Mouse (Mus musculus) myocyte (in vitro differentiated cells): ENCODE measurements around the gene Hpcal1. TPM values are rescaled to one million over a fixed set of nuclear protein-coding genes. Genes with fewer than 3 reads are reported as not detected.

Experiments
- H3K27me3 ChIP-seq: one replicate; pipeline ENCODE4 v1.6.1; 2011; ENCODE audit not compliant: control insufficient read depth, insufficient read depth, insufficient read length
- H3K36me3 ChIP-seq: one replicate; pipeline ENCODE4 v1.6.1; 2011; ENCODE audit not compliant: control insufficient read depth, insufficient read depth
- H3K4me2 ChIP-seq: one replicate; pipeline ENCODE4 v1.6.1; 2011; ENCODE audit warnings: low read depth, control low read depth
- H3K4me3 ChIP-seq: one replicate; pipeline ENCODE4 v1.5.1; 2011; ENCODE audit warnings: mild to moderate bottlenecking, control low read depth, moderate library complexity
- H3K79me2 ChIP-seq: one replicate; pipeline ENCODE4 v1.6.1; 2011; ENCODE audit not compliant: control insufficient read depth, insufficient read depth
- H3ac ChIP-seq: one replicate; pipeline ENCODE4 v1.6.1; 2011; ENCODE audit not compliant: control insufficient read depth, insufficient read length
- CEBPB ChIP-seq: IDR thresholded peaks from 2 replicates; pipeline ENCODE4 v1.6.1; 2011; ENCODE audit warnings: mild to moderate bottlenecking, moderate library complexity; ENCODE audit not compliant: poor library complexity, insufficient read depth, severe bottlenecking
- E2F4 ChIP-seq: IDR thresholded peaks from one replicate; pipeline ENCODE4 v1.6.1; 2011; ENCODE audit warnings: mild to moderate bottlenecking, control low read depth, moderate library complexity; ENCODE audit not compliant: insufficient read depth
- MAX ChIP-seq: IDR thresholded peaks from one replicate; pipeline ENCODE4 v1.6.1; 2011; ENCODE audit warnings: low read depth, mild to moderate bottlenecking, control low read depth
- MYOD1 ChIP-seq, 3 experiments: IDR thresholded peaks; one replicate each; pipeline ENCODE4 v1.6.1; 2011; ENCODE audit warnings: control low read depth in 2 of 3, low read depth in 2 of 3, mild to moderate bottlenecking in 2 of 3, moderate library complexity in 1 of 3; ENCODE audit not compliant: insufficient read length in 2 of 3, control insufficient read depth in 1 of 3
- MYOG ChIP-seq, 3 experiments: IDR thresholded peaks; one replicate each; pipeline ENCODE4 v1.6.1; 2011; ENCODE audit warnings: control low read depth in 2 of 3, low read depth in 2 of 3, mild to moderate bottlenecking in 2 of 3; ENCODE audit not compliant: insufficient read length in 2 of 3, control insufficient read depth in 1 of 3, insufficient read depth in 1 of 3
- POLR2A ChIP-seq: IDR thresholded peaks from one replicate; pipeline ENCODE4 v1.6.1; 2011; ENCODE audit warnings: low read depth, mild to moderate bottlenecking, control low read depth, moderate library complexity; ENCODE audit not compliant: insufficient read length
- POLR2AphosphoS2 ChIP-seq: IDR thresholded peaks from one replicate; pipeline ENCODE4 v1.6.1; 2011; ENCODE audit warnings: low read depth, control low read depth; ENCODE audit not compliant: insufficient read length
- REST ChIP-seq: IDR thresholded peaks from one replicate; pipeline ENCODE4 v1.6.1; 2011; ENCODE audit warnings: mild to moderate bottlenecking, control low read depth, moderate library complexity; ENCODE audit not compliant: insufficient read depth, insufficient read length
- SRF ChIP-seq: IDR thresholded peaks from one replicate; pipeline ENCODE4 v1.6.1; 2011; ENCODE audit warnings: low read depth; ENCODE audit not compliant: control insufficient read depth, insufficient read length
- TCF12 ChIP-seq: IDR thresholded peaks from one replicate; pipeline ENCODE4 v1.6.1; 2011; ENCODE audit warnings: mild to moderate bottlenecking, control low read depth; ENCODE audit not compliant: poor library complexity, insufficient read depth, severe bottlenecking
- TCF3 ChIP-seq: IDR thresholded peaks from one replicate; pipeline ENCODE4 v1.6.1; 2011; ENCODE audit warnings: low read depth, control low read depth; ENCODE audit not compliant: insufficient read length
- USF1 ChIP-seq: IDR thresholded peaks from one replicate; pipeline ENCODE4 v1.6.1; 2011; ENCODE audit warnings: low read depth, mild to moderate bottlenecking, control low read depth, moderate library complexity
- polyA plus RNA-seq: library from polyadenylated mRNA; unstranded; fragments of >200 nt; fragmentation: generic; extraction: Trizol; gene quantifications from one replicate; pipeline ENCODE4 v1.2.1, GENCODE M21; 2012; ENCODE audit warnings: missing spikeins

Gene Hpcal1
- polyA plus RNA-seq, 1 experiment, result 89.4 TPM

DNA sequence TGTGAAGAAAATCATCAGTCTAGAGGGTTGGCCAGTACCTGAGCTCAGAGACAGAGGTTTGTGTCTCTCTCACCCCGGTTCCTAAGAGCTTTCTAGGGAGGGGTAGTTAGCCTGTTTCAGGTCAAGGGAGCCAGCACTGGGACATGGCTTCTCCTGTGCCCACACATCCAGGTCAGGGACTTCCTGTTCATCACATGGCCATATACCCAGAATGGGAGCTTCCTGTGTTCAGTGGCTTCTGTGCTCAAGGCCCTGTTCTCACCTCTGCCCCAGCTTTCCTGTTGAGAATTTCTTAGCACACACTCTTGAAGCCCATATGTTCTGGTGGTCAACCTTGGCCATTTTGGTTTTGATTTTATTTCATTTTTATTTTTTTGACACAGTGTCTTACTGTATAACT, 26.6 kb downstream of the Hpcal1 start:
- Histone ChIP-seq H3K79me2 (peaks cover 94% of the 10 kb centered on the region), H3K36me3 (no peaks in the 10 kb centered on the region)
- TF ChIP-seq TCF12 (no peak), MAX (no peak), SRF (no peak), TCF3 (no peak), POLR2A (no peak), POLR2AphosphoS2 (no peak), USF1 (no peak)

GRCm38 (mm10) chr12:17718146-17718545, 27.5 kb downstream of the Hpcal1 start:
- Histone ChIP-seq H3K79me2 (peaks cover 94% of the 10 kb centered on the region), H3ac (no peak overlapping the region), H3K4me3 (no peak overlapping the region), H3K36me3 (no peaks in the 10 kb centered on the region), H3K4me2 (no peak overlapping the region), H3K27me3 (no peaks in the 10 kb centered on the region)
- TF ChIP-seq TCF12 (no peak), E2F4 (no peak), MYOD1 (IDR thresholded peaks at IDR 0.05; ENCODE audit: control insufficient read depth in 1 of 3, insufficient read length in 2 of 3, low read depth in 2 of 3) (no peak), POLR2AphosphoS2 (no peak), SRF (no peak), POLR2A (no peak), USF1 (no peak), MYOG (IDR thresholded peaks at IDR 0.05; ENCODE audit: control insufficient read depth in 1 of 3, insufficient read depth in 1 of 3, insufficient read length in 2 of 3, low read depth in 2 of 3) (no peak), REST (no peak), MAX (no peak), TCF3 (no peak), CEBPB (no peak)

More for the DNA sequence above, 26.6 kb downstream of the Hpcal1 start:
- H3K4me3 ChIP-seq, result no peak overlapping the region
- no peaks in the 10 kb centered on the region for H3K27me3 ChIP-seq
- H3K4me2 ChIP-seq, result no peak overlapping the region
- H3ac ChIP-seq, result no peak overlapping the region

DNA sequence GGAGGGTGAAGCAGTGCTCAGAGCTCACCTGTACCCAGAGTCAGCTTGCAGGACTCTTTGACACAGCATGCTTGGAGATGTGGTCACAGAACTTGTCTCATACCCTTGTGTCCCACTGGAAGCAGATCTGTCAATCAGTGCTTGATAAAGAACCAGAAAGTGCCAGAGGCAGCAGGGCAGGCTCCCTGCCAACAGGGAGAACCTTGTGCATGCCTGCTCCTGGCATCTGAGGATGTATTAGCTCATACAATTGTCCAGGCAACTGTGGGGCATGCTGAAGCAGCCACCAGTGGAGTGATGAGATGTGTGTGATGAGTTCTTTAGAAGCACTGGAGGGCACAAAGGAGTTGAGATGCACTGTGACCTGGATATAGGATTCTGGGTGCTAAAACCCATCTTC, 30.4 kb downstream of the Hpcal1 start:
- no peak for TF ChIP-seq TCF3
- TF ChIP-seq MAX, result no peak
- TF ChIP-seq MYOD1 (IDR thresholded peaks at IDR 0.05; ENCODE audit: control insufficient read depth in 1 of 3, insufficient read length in 2 of 3, low read depth in 2 of 3), result no peak
- TF ChIP-seq USF1, result no peak
- TF ChIP-seq POLR2AphosphoS2, result no peak
- TF ChIP-seq CEBPB, result no peak
- no peak for TF ChIP-seq MYOG (IDR thresholded peaks at IDR 0.05; ENCODE audit: control insufficient read depth in 1 of 3, insufficient read depth in 1 of 3, insufficient read length in 2 of 3, low read depth in 2 of 3)
- no peak for TF ChIP-seq POLR2A
- H3K79me2 ChIP-seq, result peaks cover 94% of the 10 kb centered on the region
- no peak overlapping the region for H3ac ChIP-seq
- no peaks in the 10 kb centered on the region for H3K27me3 ChIP-seq
- no peak overlapping the region for H3K4me2 ChIP-seq
- H3K36me3 ChIP-seq, result no peaks in the 10 kb centered on the region
- no peak overlapping the region for H3K4me3 ChIP-seq

GRCm38 (mm10) chr12:17722452-17723181, 32.0 kb downstream of the Hpcal1 start:
- Histone ChIP-seq H3K27me3 (no peaks in the 10 kb centered on the region), H3K79me2 (peaks cover 96% of the 10 kb centered on the region), H3ac (no peak overlapping the region), H3K4me2 (peak overlapping the region; percentile 59), H3K4me3 (no peak overlapping the region), H3K36me3 (no peaks in the 10 kb centered on the region)
- TF ChIP-seq TCF12 (no peak), REST (no peak), MYOD1 (IDR thresholded peaks at IDR 0.05; ENCODE audit: control insufficient read depth in 1 of 3, insufficient read length in 2 of 3, low read depth in 2 of 3) (no peak), USF1 (no peak), TCF3 (no peak), MYOG (IDR thresholded peaks at IDR 0.05; ENCODE audit: control insufficient read depth in 1 of 3, insufficient read depth in 1 of 3, insufficient read length in 2 of 3, low read depth in 2 of 3) (no peak), MAX (no peak)

DNA sequence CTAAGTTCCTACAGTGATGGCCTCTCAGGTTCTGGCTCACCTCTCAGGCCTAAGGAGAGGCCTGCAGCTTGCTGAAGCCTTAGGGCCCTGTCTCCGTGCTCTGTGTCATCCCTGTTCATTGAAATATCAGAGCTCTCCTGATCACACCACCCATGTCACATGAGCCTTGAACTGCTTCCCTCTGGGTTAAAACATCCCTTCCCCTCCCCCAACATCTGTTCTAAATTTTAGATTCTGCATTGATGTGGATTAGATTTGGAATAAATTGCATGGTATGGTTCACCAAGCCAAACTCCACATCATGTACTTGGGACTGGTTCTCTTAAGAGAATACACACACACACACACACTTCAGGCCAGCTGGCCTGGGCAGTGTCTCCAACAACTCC, 32.5 kb downstream of the Hpcal1 start:
- Histone ChIP-seq H3ac (no peak overlapping the region), H3K4me2 (peak overlapping the region; percentile 59), H3K36me3 (no peaks in the 10 kb centered on the region), H3K79me2 (peaks cover 96% of the 10 kb centered on the region), H3K4me3 (no peak overlapping the region), H3K27me3 (no peaks in the 10 kb centered on the region)
- TF ChIP-seq MAX, result no peak
- TF ChIP-seq POLR2A, result no peak
- TF ChIP-seq MYOD1 (IDR thresholded peaks at IDR 0.05; ENCODE audit: control insufficient read depth in 1 of 3, insufficient read length in 2 of 3, low read depth in 2 of 3), result no peak
- no peak for TF ChIP-seq TCF3
- TF ChIP-seq USF1, result no peak
- TF ChIP-seq MYOG (IDR thresholded peaks at IDR 0.05; ENCODE audit: control insufficient read depth in 1 of 3, insufficient read depth in 1 of 3, insufficient read length in 2 of 3, low read depth in 2 of 3), result no peak
- TF ChIP-seq CEBPB, result no peak
- TF ChIP-seq SRF, result no peak
